Mouse (Mus musculus): ENCODE data around the gene Tpd52l2. TPM values are rescaled to one million over a fixed set of nuclear protein-coding genes. Genes with fewer than 3 reads are reported as not detected.

The Tpd52l2 gene
- polyA plus RNA-seq, 1 experiment from 2014 or later = 175 TPM

DNA sequence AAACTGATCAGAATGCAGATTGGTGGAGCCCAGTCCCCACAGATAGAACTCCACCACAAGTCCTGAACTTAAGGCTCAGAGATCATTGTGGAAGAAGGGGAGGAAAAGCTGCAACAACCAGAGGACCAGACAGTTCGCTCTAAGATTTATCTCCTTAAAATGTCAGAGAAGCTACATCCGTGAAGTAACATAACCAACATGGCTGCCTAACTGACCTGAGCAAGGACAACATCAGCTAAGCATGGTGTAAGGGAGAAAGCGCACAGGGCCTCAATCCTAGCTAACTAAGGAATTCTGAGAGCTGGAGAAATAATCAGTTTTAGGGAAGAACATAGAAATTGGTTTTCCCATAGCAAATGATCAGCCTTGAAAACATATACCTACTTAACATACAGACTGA lies 22.3 kb downstream of the Tpd52l2 start:
- Histone ChIP-seq H3K27me3 (ENCODE audit: control insufficient read depth, insufficient read depth, low read length) (no peaks in the 10 kb centered on the region), H3K36me3 (ENCODE audit: control insufficient read depth, insufficient read depth, low read length) (peaks cover 25% of the 10 kb centered on the region), H3K27ac (ENCODE audit: low read length) (peak overlapping the region; percentile 98), H3K4me3 (ENCODE audit: low read depth, low read length) (peak overlapping the region; percentile 91), H3K4me2 (replicated peaks; ENCODE audit: low read depth, low read length) (peak overlapping the region; percentile 67), H3K9ac (replicated peaks; ENCODE audit: low read depth, low read length) (peak overlapping the region; percentile 90), H3K4me1 (ENCODE audit: control insufficient read depth, insufficient read depth, low read length) (peaks cover 15% of the 10 kb centered on the region), H3K9me3 (ENCODE audit: control insufficient read depth, low read depth, low read length) (no peaks in the 10 kb centered on the region)
- no peak for ATAC-seq (ENCODE audit: insufficient number of reproducible peaks, insufficient read depth, low FRiP score, low read depth)
- 67% methylated on average over 3 of the region's 3 CpGs for WGBS

- peak within 1 kb of the TSS; percentile 98 for H3K27ac ChIP-seq (ENCODE audit: low read length)
- peak within 1 kb of the TSS; percentile 90 for H3K9ac ChIP-seq (replicated peaks; ENCODE audit: low read depth, low read length)
- H3K4me1 ChIP-seq (ENCODE audit: control insufficient read depth, insufficient read depth, low read length) = peaks cover 15% of the 10 kb centered on the region
- H3K27me3 ChIP-seq (ENCODE audit: control insufficient read depth, insufficient read depth, low read length) = no peaks in the 10 kb centered on the region
- no peaks in the 10 kb centered on the region for H3K9me3 ChIP-seq (ENCODE audit: control insufficient read depth, low read depth, low read length)
- H3K36me3 ChIP-seq (ENCODE audit: control insufficient read depth, insufficient read depth, low read length) = peaks cover 17% of the 10 kb centered on the region
- H3K4me2 ChIP-seq (replicated peaks; ENCODE audit: low read depth, low read length) = peak within 1 kb of the TSS; percentile 68
- ATAC-seq (ENCODE audit: insufficient number of reproducible peaks, insufficient read depth, low FRiP score, low read depth) = peak; percentile 97
- peak within 1 kb of the TSS; percentile 91 for H3K4me3 ChIP-seq (ENCODE audit: low read depth, low read length)
- under 1% methylated on average over 72 of the region's 74 CpGs for WGBS
Measured at GRCm38 (mm10) chr2:181520118-181520935, 23.4 kb downstream of the Tpd52l2 start, which contains the start of gene Dnajc5. TSS of gene Dnajc5 (plus strand) at chr2:181520485.

DNA sequence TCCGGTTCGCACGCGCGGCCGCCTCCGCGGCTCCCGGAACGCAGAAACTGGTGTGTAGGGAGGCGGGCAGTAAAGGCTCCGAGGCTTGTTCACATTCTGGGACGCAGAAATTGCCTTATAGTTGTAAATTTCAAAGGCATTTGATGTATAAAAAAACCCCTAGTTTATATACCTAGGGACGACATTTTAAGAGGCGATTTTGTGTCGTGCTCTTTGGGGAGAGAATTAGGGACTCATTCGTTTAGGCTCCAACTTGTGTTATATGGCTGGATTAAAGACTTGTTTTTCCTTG lies 23.9 kb downstream of the Tpd52l2 start:
- H3K4me2 ChIP-seq (replicated peaks; ENCODE audit: low read depth, low read length) = peak overlapping the region; percentile 68
- WGBS = 0% methylated on average over 17 of the region's 17 CpGs
- peaks cover 15% of the 10 kb centered on the region for H3K4me1 ChIP-seq (ENCODE audit: control insufficient read depth, insufficient read depth, low read length)
- H3K9ac ChIP-seq (replicated peaks; ENCODE audit: low read depth, low read length) = peak overlapping the region; percentile 90
- peaks cover 16% of the 10 kb centered on the region for H3K36me3 ChIP-seq (ENCODE audit: control insufficient read depth, insufficient read depth, low read length)
- H3K27ac ChIP-seq (ENCODE audit: low read length) = peak overlapping the region; percentile 98
- no peaks in the 10 kb centered on the region for H3K9me3 ChIP-seq (ENCODE audit: control insufficient read depth, low read depth, low read length)
- ATAC-seq (ENCODE audit: insufficient number of reproducible peaks, insufficient read depth, low FRiP score, low read depth) = no peak
- H3K27me3 ChIP-seq (ENCODE audit: control insufficient read depth, insufficient read depth, low read length) = no peaks in the 10 kb centered on the region
- peak overlapping the region; percentile 91 for H3K4me3 ChIP-seq (ENCODE audit: low read depth, low read length)

DNA sequence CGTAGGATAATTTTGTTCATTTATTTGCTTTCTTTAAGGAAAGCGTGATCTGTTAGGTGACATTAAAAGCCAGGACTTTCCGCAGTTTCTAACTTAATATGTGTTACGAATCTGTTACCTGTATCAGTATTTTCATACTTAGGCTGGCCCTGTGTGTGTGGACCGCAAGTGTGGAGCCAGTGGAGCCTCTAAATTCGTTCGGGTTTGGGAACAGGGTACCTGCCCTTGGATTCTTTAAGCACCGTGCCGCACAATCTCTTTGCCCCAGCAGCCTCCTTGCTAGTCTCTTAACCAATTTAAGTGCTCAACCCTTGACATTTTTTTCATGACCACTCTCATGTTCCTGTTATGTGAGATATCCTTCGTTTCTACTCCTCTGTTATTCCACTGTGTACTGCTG lies 24.5 kb downstream of the Tpd52l2 start:
- Histone ChIP-seq H3K27me3 (ENCODE audit: control insufficient read depth, insufficient read depth, low read length) (no peaks in the 10 kb centered on the region), H3K4me2 (replicated peaks; ENCODE audit: low read depth, low read length) (peak overlapping the region; percentile 68), H3K4me3 (ENCODE audit: low read depth, low read length) (peak overlapping the region; percentile 91), H3K27ac (ENCODE audit: low read length) (no peak overlapping the region), H3K36me3 (ENCODE audit: control insufficient read depth, insufficient read depth, low read length) (peaks cover 10% of the 10 kb centered on the region), H3K4me1 (ENCODE audit: control insufficient read depth, insufficient read depth, low read length) (peaks cover 15% of the 10 kb centered on the region), H3K9ac (replicated peaks; ENCODE audit: low read depth, low read length) (peak overlapping the region; percentile 90), H3K9me3 (ENCODE audit: control insufficient read depth, low read depth, low read length) (no peaks in the 10 kb centered on the region)
- WGBS = 45% methylated on average over 10 of the region's 10 CpGs
- no peak for ATAC-seq (ENCODE audit: insufficient number of reproducible peaks, insufficient read depth, low FRiP score, low read depth)

DNA sequence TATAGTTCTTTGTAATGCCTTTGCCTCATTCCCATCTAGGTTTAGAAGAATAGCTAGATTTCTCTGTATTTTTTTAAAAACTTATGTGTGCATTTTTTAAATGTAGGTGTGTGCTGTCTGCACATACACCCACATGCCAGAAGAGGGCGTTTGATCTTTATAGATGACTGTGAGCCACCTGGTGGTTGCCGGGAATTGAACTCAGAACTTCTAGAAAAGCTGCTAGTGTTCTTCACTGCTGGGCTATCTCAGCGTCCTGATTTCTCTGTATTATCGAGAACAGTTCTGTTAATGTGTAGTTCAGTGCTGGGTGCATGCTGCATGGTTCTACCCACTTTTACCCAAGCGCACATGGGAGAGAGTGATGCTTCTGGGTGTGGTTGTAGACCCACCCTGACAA lies 25.9 kb downstream of the Tpd52l2 start:
- Histone ChIP-seq H3K36me3 (ENCODE audit: control insufficient read depth, insufficient read depth, low read length) (no peaks in the 10 kb centered on the region), H3K9me3 (ENCODE audit: control insufficient read depth, low read depth, low read length) (no peaks in the 10 kb centered on the region), H3K9ac (replicated peaks; ENCODE audit: low read depth, low read length) (no peak overlapping the region), H3K27ac (ENCODE audit: low read length) (no peak overlapping the region), H3K4me2 (replicated peaks; ENCODE audit: low read depth, low read length) (no peak overlapping the region), H3K4me1 (ENCODE audit: control insufficient read depth, insufficient read depth, low read length) (peaks cover 15% of the 10 kb centered on the region), H3K4me3 (ENCODE audit: low read depth, low read length) (no peak overlapping the region), H3K27me3 (ENCODE audit: control insufficient read depth, insufficient read depth, low read length) (no peaks in the 10 kb centered on the region)
- WGBS = 71% methylated on average over 5 of the region's 5 CpGs
- ATAC-seq (ENCODE audit: insufficient number of reproducible peaks, insufficient read depth, low FRiP score, low read depth) = no peak

DNA sequence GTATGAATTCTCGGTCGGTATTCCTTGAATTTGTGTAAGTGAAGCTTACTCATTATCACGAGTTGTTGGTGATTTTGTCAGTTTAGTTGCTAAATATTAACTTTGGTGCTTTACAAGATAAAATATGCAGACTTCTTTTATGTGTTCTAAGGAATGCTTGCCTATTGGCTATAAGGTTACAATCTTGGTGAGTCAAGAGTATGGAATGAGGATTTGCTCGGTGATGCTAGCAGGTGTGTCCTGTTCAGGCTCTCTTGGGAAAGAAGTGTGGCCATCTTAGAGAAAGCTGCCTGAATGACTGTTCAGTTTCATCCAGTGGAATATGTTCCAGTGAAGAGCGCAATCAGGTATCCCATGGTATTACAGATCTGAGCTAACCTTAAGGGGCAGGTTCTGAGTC lies 28.6 kb downstream of the Tpd52l2 start:
- no peak overlapping the region for H3K27ac ChIP-seq (ENCODE audit: low read length)
- H3K9me3 ChIP-seq (ENCODE audit: control insufficient read depth, low read depth, low read length) = no peaks in the 10 kb centered on the region
- no peaks in the 10 kb centered on the region for H3K36me3 ChIP-seq (ENCODE audit: control insufficient read depth, insufficient read depth, low read length)
- H3K4me1 ChIP-seq (ENCODE audit: control insufficient read depth, insufficient read depth, low read length) = peaks cover 9% of the 10 kb centered on the region
- no peak overlapping the region for H3K4me2 ChIP-seq (replicated peaks; ENCODE audit: low read depth, low read length)
- H3K4me3 ChIP-seq (ENCODE audit: low read depth, low read length) = no peak overlapping the region
- H3K9ac ChIP-seq (replicated peaks; ENCODE audit: low read depth, low read length) = no peak overlapping the region
- no peaks in the 10 kb centered on the region for H3K27me3 ChIP-seq (ENCODE audit: control insufficient read depth, insufficient read depth, low read length)
- ATAC-seq (ENCODE audit: insufficient number of reproducible peaks, insufficient read depth, low FRiP score, low read depth) = no peak
- WGBS = 64% methylated on average over 5 of the region's 5 CpGs

- no peak overlapping the region for H3K27ac ChIP-seq (ENCODE audit: low read length)
- no peaks in the 10 kb centered on the region for H3K36me3 ChIP-seq (ENCODE audit: control insufficient read depth, insufficient read depth, low read length)
- no peak overlapping the region for H3K4me2 ChIP-seq (replicated peaks; ENCODE audit: low read depth, low read length)
- H3K9me3 ChIP-seq (ENCODE audit: control insufficient read depth, low read depth, low read length) = no peaks in the 10 kb centered on the region
- H3K4me1 ChIP-seq (ENCODE audit: control insufficient read depth, insufficient read depth, low read length) = no peaks in the 10 kb centered on the region
- H3K27me3 ChIP-seq (ENCODE audit: control insufficient read depth, insufficient read depth, low read length) = no peaks in the 10 kb centered on the region
- no peak overlapping the region for H3K4me3 ChIP-seq (ENCODE audit: low read depth, low read length)
- ATAC-seq (ENCODE audit: insufficient number of reproducible peaks, insufficient read depth, low FRiP score, low read depth) = no peak
- 88% methylated on average over 1 of the region's 1 CpGs for WGBS
- H3K9ac ChIP-seq (replicated peaks; ENCODE audit: low read depth, low read length) = no peak overlapping the region
Measured at GRCm38 (mm10) chr2:181529076-181529475, 32.1 kb downstream of the Tpd52l2 start.

DNA sequence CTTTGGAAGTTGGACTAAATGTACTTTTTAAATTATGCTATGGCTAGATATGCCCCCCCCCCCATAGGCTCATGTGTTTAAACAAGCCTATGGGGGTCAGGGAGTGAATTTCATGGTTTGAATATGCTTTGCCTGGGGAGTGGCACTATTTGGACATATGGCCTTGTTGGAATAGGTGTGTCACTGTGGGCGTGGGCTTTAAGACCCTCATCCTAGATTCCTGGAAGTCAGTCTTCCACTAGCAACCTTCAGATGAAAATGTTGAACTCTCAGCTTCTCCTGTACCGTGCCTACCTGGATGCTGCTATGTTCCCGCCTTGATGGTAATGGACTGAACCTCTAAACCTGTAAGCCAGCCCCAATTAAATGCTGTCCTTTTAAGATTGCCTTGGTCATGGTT lies 35.6 kb downstream of the Tpd52l2 start:
- no peaks in the 10 kb centered on the region for H3K27me3 ChIP-seq (ENCODE audit: control insufficient read depth, insufficient read depth, low read length)
- H3K36me3 ChIP-seq (ENCODE audit: control insufficient read depth, insufficient read depth, low read length) = no peaks in the 10 kb centered on the region
- H3K4me2 ChIP-seq (replicated peaks; ENCODE audit: low read depth, low read length) = no peak overlapping the region
- no peak for ATAC-seq (ENCODE audit: insufficient number of reproducible peaks, insufficient read depth, low FRiP score, low read depth)
- 93% methylated on average over 3 of the region's 3 CpGs for WGBS
- no peaks in the 10 kb centered on the region for H3K9me3 ChIP-seq (ENCODE audit: control insufficient read depth, low read depth, low read length)
- no peak overlapping the region for H3K9ac ChIP-seq (replicated peaks; ENCODE audit: low read depth, low read length)
- H3K27ac ChIP-seq (ENCODE audit: low read length) = no peak overlapping the region
- no peak overlapping the region for H3K4me3 ChIP-seq (ENCODE audit: low read depth, low read length)
- H3K4me1 ChIP-seq (ENCODE audit: control insufficient read depth, insufficient read depth, low read length) = peaks cover 2% of the 10 kb centered on the region; the same call in 1 of the 2 replicates

GRCm38 (mm10) chr2:181536410-181536809 lies 39.5 kb downstream of the Tpd52l2 start:
- ATAC-seq (ENCODE audit: insufficient number of reproducible peaks, insufficient read depth, low FRiP score, low read depth) = no peak
- H3K36me3 ChIP-seq (ENCODE audit: control insufficient read depth, insufficient read depth, low read length) = no peaks in the 10 kb centered on the region; the same call in 1 of the 2 replicates
- H3K27me3 ChIP-seq (ENCODE audit: control insufficient read depth, insufficient read depth, low read length) = no peaks in the 10 kb centered on the region
- peaks cover 5% of the 10 kb centered on the region; the same call in 1 of the 2 replicates for H3K4me1 ChIP-seq (ENCODE audit: control insufficient read depth, insufficient read depth, low read length)
- WGBS = 88% methylated on average over 2 of the region's 2 CpGs
- H3K4me3 ChIP-seq (ENCODE audit: low read depth, low read length) = no peak overlapping the region
- H3K4me2 ChIP-seq (replicated peaks; ENCODE audit: low read depth, low read length) = no peak overlapping the region
- H3K9me3 ChIP-seq (ENCODE audit: control insufficient read depth, low read depth, low read length) = no peaks in the 10 kb centered on the region
- no peak overlapping the region for H3K27ac ChIP-seq (ENCODE audit: low read length)
- H3K9ac ChIP-seq (replicated peaks; ENCODE audit: low read depth, low read length) = no peak overlapping the region

Measured in stomach, embryonic 14.5 days (tissue).